Mouse (Mus musculus) limb, embryonic 11.5 days (tissue): ENCODE measurements at regions not wholly inside any gene's neighbourhood (a gene's known extent, or its start where the extent isn't known, plus 50 kb on each side); places are given as distances from the start of the nearest gene placed in this dataset.
"Not testable (repeated sequence)": the region's sequence is repeated elsewhere in the genome, so short reads cannot be mapped to it uniquely, and the experiment has no call there.

Experiments
- ATAC-seq: fragments of 200-750 bp; cut with Nextera tagmentation; 2 replicates; pipeline ENCODE4 v1.8.0; 2017; ENCODE audit warnings: low read depth; ENCODE audit not compliant: insufficient number of reproducible peaks, low FRiP score, low TSS enrichment
- DNase-seq: peaks from one replicate; pipeline ENCODE4 v3.0.0-alpha.2; 2015; ENCODE audit warnings: low spot score
- H3K27ac ChIP-seq: fragments of 300-500 bp; sonication (generic); replicated peaks from 2 replicates; pipeline ENCODE4 v1.5.1; 2014; ENCODE audit warnings: low read depth, mild to moderate bottlenecking, low read length
- H3K27me3 ChIP-seq: fragments of 300-500 bp; sonication (generic); 2 replicates; pipeline ENCODE4 v1.6.1; 2014; ENCODE audit warnings: mild to moderate bottlenecking, low read length, mixed read lengths; ENCODE audit not compliant: control insufficient read depth, insufficient read depth
- H3K36me3 ChIP-seq: fragments of 300-500 bp; sonication (generic); 2 replicates; pipeline ENCODE4 v1.6.1; 2014; ENCODE audit warnings: mild to moderate bottlenecking, low read length, moderate library complexity, mixed read lengths; ENCODE audit not compliant: control insufficient read depth, insufficient read depth
- H3K4me1 ChIP-seq: fragments of 300-500 bp; sonication (generic); 2 replicates; pipeline ENCODE4 v1.6.1; 2014; ENCODE audit warnings: low read length, mixed read lengths; ENCODE audit not compliant: control insufficient read depth, insufficient read depth
- H3K4me2 ChIP-seq: fragments of 300-500 bp; sonication (generic); 2 replicates; pipeline ENCODE4 v1.6.1; 2014; ENCODE audit warnings: low read depth, mild to moderate bottlenecking, moderate library complexity; ENCODE audit not compliant: severe bottlenecking
- H3K4me3 ChIP-seq: fragments of 300-500 bp; sonication (generic); 2 replicates; pipeline ENCODE4 v1.5.1; 2014; ENCODE audit warnings: low read depth, low read length
- H3K9ac ChIP-seq: fragments of 300-500 bp; sonication (generic); 2 replicates; pipeline ENCODE4 v1.6.1; 2014; ENCODE audit warnings: mild to moderate bottlenecking, low read length
- H3K9me3 ChIP-seq: fragments of 300-500 bp; sonication (generic); 2 replicates; pipeline ENCODE4 v1.6.1; 2016; ENCODE audit warnings: low read length; ENCODE audit not compliant: control insufficient read depth
- WGBS: fragments of 180-500 bp; shearing (Covaris S2); extraction: QIAGEN DNeasy Blood & Tissue Kit; methylation state at CpG from one replicate; pipeline ENCODE4 v1.1.7; 2014; 5-methylcytosine and 5-hydroxymethylcytosine counted together

GRCm38 (mm10) chr7:64016874-64017273, 78.2 kb upstream of the Klf13 start:
- Histone ChIP-seq H3K9me3 (no peaks in the 10 kb centered on the region), H3K36me3 (no peaks in the 10 kb centered on the region), H3K27me3 (no peaks in the 10 kb centered on the region), H3K9ac (no peak overlapping the region), H3K4me2 (no peak overlapping the region), H3K4me1 (no peaks in the 10 kb centered on the region), H3K27ac (no peak overlapping the region), H3K4me3 (no peak overlapping the region)
- ATAC-seq (no peak), DNase-seq (no peak)
- 82% methylated on average over 3 of the region's 3 CpGs for WGBS

- not testable (repeated sequence) for H3K4me2 ChIP-seq, ATAC-seq, DNase-seq, H3K9ac ChIP-seq, H3K27ac ChIP-seq, H3K27me3 ChIP-seq, H3K9me3 ChIP-seq, H3K4me3 ChIP-seq, H3K36me3 ChIP-seq, H3K4me1 ChIP-seq
- WGBS, result 79% methylated on average over 2 of the region's 2 CpGs
Observed at GRCm38 (mm10) chr7:64015136-64015535, 76.4 kb upstream of the Klf13 start.

- WGBS, result 86% methylated on average over 7 of the region's 7 CpGs
- Histone ChIP-seq H3K27ac (no peak overlapping the region), H3K27me3 (no peaks in the 10 kb centered on the region), H3K4me1 (no peaks in the 10 kb centered on the region), H3K4me3 (no peak overlapping the region), H3K9ac (no peak overlapping the region), H3K9me3 (no peaks in the 10 kb centered on the region), H3K36me3 (no peaks in the 10 kb centered on the region), H3K4me2 (no peak overlapping the region)
- DNase-seq (no peak), ATAC-seq (no peak)
Observed at GRCm38 (mm10) chr7:64014227-64014626, 75.5 kb upstream of the Klf13 start.

- no peak overlapping the region for H3K4me2 ChIP-seq
- no peak overlapping the region for H3K27ac ChIP-seq
- WGBS, result 86% methylated on average over 5 of the region's 5 CpGs
Observed at GRCm38 (mm10) chr7:64013023-64013547, 74.4 kb upstream of the Klf13 start.

GRCm38 (mm10) chr7:64012268-64012601, 73.5 kb upstream of the Klf13 start:
- Histone ChIP-seq H3K36me3 (no peaks in the 10 kb centered on the region), H3K27ac (no peak overlapping the region), H3K9me3 (no peaks in the 10 kb centered on the region), H3K9ac (no peak overlapping the region), H3K27me3 (no peaks in the 10 kb centered on the region), H3K4me3 (no peak overlapping the region), H3K4me1 (no peaks in the 10 kb centered on the region), H3K4me2 (no peak overlapping the region)
- DNase-seq (no peak), ATAC-seq (no peak)
- WGBS, result 89% methylated on average over 8 of the region's 8 CpGs

More at GRCm38 (mm10) chr7:64013023-64013547, 74.4 kb upstream of the Klf13 start:
- H3K4me1 ChIP-seq, result no peaks in the 10 kb centered on the region
- no peak for DNase-seq
- H3K9me3 ChIP-seq, result no peaks in the 10 kb centered on the region
- H3K27me3 ChIP-seq, result no peaks in the 10 kb centered on the region
- no peak overlapping the region for H3K9ac ChIP-seq
- no peak overlapping the region for H3K4me3 ChIP-seq
- ATAC-seq, result no peak
- no peaks in the 10 kb centered on the region for H3K36me3 ChIP-seq

GRCm38 (mm10) chr7:64011563-64012267, 73.0 kb upstream of the Klf13 start:
- WGBS, result 72% methylated on average over 13 of the region's 13 CpGs

GRCm38 (mm10) chr7:64010640-64011039, 71.9 kb upstream of the Klf13 start:
- 96% methylated on average over 3 of the region's 3 CpGs for WGBS
- no peak overlapping the region for H3K27ac ChIP-seq
- H3K36me3 ChIP-seq, result no peaks in the 10 kb centered on the region
- no peaks in the 10 kb centered on the region for H3K27me3 ChIP-seq
- H3K4me2 ChIP-seq, result no peak overlapping the region
- ATAC-seq (no peak), DNase-seq (no peak)
- H3K9ac ChIP-seq, result no peak overlapping the region
- no peaks in the 10 kb centered on the region for H3K9me3 ChIP-seq
- H3K4me1 ChIP-seq, result no peaks in the 10 kb centered on the region
- H3K4me3 ChIP-seq, result no peak overlapping the region

More at GRCm38 (mm10) chr7:64011563-64012267, 73.0 kb upstream of the Klf13 start:
- Histone ChIP-seq H3K9me3 (no peaks in the 10 kb centered on the region), H3K36me3 (no peaks in the 10 kb centered on the region), H3K4me1 (no peaks in the 10 kb centered on the region), H3K27me3 (no peaks in the 10 kb centered on the region), H3K9ac (no peak overlapping the region), H3K4me2 (no peak overlapping the region), H3K27ac (no peak overlapping the region), H3K4me3 (no peak overlapping the region)
- ATAC-seq (no peak), DNase-seq (no peak)

GRCm38 (mm10) chr7:64007766-64008165, 69.1 kb upstream of the Klf13 start:
- Histone ChIP-seq H3K27ac (no peak overlapping the region), H3K4me3 (no peak overlapping the region), H3K36me3 (no peaks in the 10 kb centered on the region), H3K9ac (no peak overlapping the region), H3K4me2 (no peak overlapping the region), H3K4me1 (no peaks in the 10 kb centered on the region), H3K27me3 (no peaks in the 10 kb centered on the region), H3K9me3 (no peaks in the 10 kb centered on the region)
- ATAC-seq, result no peak
- WGBS, result 76% methylated on average over 3 of the region's 3 CpGs
- no peak for DNase-seq

GRCm38 (mm10) chr7:64006935-64007334, 68.2 kb upstream of the Klf13 start:
- no peak for ATAC-seq
- Histone ChIP-seq H3K4me3 (no peak overlapping the region), H3K27ac (no peak overlapping the region)

More at GRCm38 (mm10) chr7:64006935-64007334, 68.2 kb upstream of the Klf13 start:
- no peak for DNase-seq
- WGBS, result 88% methylated on average over 4 of the region's 4 CpGs
- no peaks in the 10 kb centered on the region for H3K4me1 ChIP-seq
- H3K27me3 ChIP-seq, result no peaks in the 10 kb centered on the region
- H3K9me3 ChIP-seq, result no peaks in the 10 kb centered on the region
- no peak overlapping the region for H3K4me2 ChIP-seq
- no peak overlapping the region for H3K9ac ChIP-seq
- H3K36me3 ChIP-seq, result no peaks in the 10 kb centered on the region
